Mouse (Mus musculus) kidney, embryonic 14.5 days (tissue): ENCODE data around the gene C1qtnf1. TPM values are rescaled to one million over a fixed set of nuclear protein-coding genes. Genes with fewer than 3 reads are reported as not detected.
A peak's percentile ranks its signal among the peaks of the same experiment; 100 is the strongest.

Experiments used
- ATAC-seq: fragments of 200-750 bp; cut with Nextera tagmentation; 2 replicates; pipeline ENCODE4 v1.8.0; 2017; ENCODE audit warnings: moderate number of reproducible peaks, mild to moderate bottlenecking, moderate TSS enrichment, moderate library complexity; ENCODE audit not compliant: low FRiP score, low TSS enrichment
- H3K27ac ChIP-seq: fragments of 300-500 bp; sonication (generic); 2 replicates; pipeline ENCODE4 v1.5.1; 2014; ENCODE audit warnings: low read depth, mild to moderate bottlenecking, low read length, moderate library complexity, mixed read lengths
- H3K27me3 ChIP-seq: fragments of 300-500 bp; sonication (generic); 2 replicates; pipeline ENCODE4 v1.6.1; 2014; ENCODE audit warnings: mild to moderate bottlenecking, low read length; ENCODE audit not compliant: control insufficient read depth, insufficient read depth
- H3K36me3 ChIP-seq: fragments of 300-500 bp; sonication (generic); 2 replicates; pipeline ENCODE4 v1.6.1; 2014; ENCODE audit warnings: low read length, mixed read lengths; ENCODE audit not compliant: control insufficient read depth, insufficient read depth
- H3K4me1 ChIP-seq: fragments of 300-500 bp; sonication (generic); 2 replicates; pipeline ENCODE4 v1.6.1; 2014; ENCODE audit warnings: low read length, mixed read lengths; ENCODE audit not compliant: control insufficient read depth, insufficient read depth
- H3K4me2 ChIP-seq: fragments of 300-500 bp; sonication (generic); replicated peaks from 2 replicates; pipeline ENCODE4 v1.6.1; 2014; ENCODE audit warnings: low read depth, mild to moderate bottlenecking, low read length
- H3K4me3 ChIP-seq: fragments of 300-500 bp; sonication (generic); 2 replicates; pipeline ENCODE4 v1.5.1; 2014; ENCODE audit warnings: mild to moderate bottlenecking, low read length
- H3K9ac ChIP-seq: fragments of 300-500 bp; sonication (generic); 2 replicates; pipeline ENCODE4 v1.6.1; 2014; ENCODE audit warnings: low read depth, mild to moderate bottlenecking, low read length, moderate library complexity
- H3K9me3 ChIP-seq: fragments of 300-500 bp; sonication (generic); 2 replicates; pipeline ENCODE4 v1.6.1; 2016; ENCODE audit warnings: low read length; ENCODE audit not compliant: control insufficient read depth
- WGBS: fragments of 180-500 bp; shearing (Covaris S2); extraction: QIAGEN DNeasy Blood & Tissue Kit; methylation state at CpG from one replicate; pipeline ENCODE4 v1.1.7; 2014; 5-methylcytosine and 5-hydroxymethylcytosine counted together
- polyA plus RNA-seq: library from polyadenylated mRNA; unstranded; fragments of >200 nt; fragmentation: Nextera tagmentation; extraction: Ambion mirVana; gene quantifications from 2 replicates; pipeline ENCODE4 v1.2.1, GENCODE M21; 2014

The C1qtnf1 gene
- polyA plus RNA-seq, 1 experiment from 2014 or later: 4.0 TPM

- H3K27me3 ChIP-seq: no peaks in the 10 kb centered on the region
- H3K36me3 ChIP-seq: peaks cover 23% of the 10 kb centered on the region
- no peak overlapping the region for H3K4me3 ChIP-seq
- H3K9ac ChIP-seq: no peak overlapping the region
- H3K4me2 ChIP-seq: no peak overlapping the region
- WGBS: 93% methylated on average over 7 of the region's 7 CpGs
- H3K9me3 ChIP-seq: no peaks in the 10 kb centered on the region
- no peak for ATAC-seq
- H3K4me1 ChIP-seq: peaks cover 26% of the 10 kb centered on the region
- H3K27ac ChIP-seq: no peak overlapping the region
These were observed 12.0 kb upstream of the C1qtnf1 start for GRCm38 (mm10) chr11:118416046-118416445.

DNA sequence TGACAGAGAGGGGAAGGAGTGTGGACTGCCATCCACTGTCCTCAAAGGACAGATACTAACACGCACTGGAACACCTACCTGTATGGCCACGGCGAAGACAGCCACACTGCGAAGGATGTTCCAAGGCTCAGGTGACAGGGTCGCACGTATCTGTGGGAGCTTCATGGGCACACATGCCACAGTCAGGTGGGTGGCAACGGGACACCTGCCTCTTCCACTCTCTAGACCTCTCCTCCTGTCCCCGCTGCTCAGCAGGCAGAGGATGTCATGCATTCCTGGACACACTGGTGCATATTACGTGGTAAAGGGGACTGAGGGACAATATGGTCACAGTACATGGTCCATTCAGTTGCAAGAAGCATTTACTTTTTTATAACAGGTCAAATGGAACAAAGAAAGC lies 10.5 kb upstream of the C1qtnf1 start:
- no peak for ATAC-seq
- H3K9ac ChIP-seq: peak overlapping the region; percentile 89; the same call in 1 of the 2 replicates
- H3K4me1 ChIP-seq: peaks cover 12% of the 10 kb centered on the region
- no peak overlapping the region for H3K27ac ChIP-seq
- no peak overlapping the region for H3K4me3 ChIP-seq
- H3K36me3 ChIP-seq: peaks cover 16% of the 10 kb centered on the region
- 89% methylated on average over 9 of the region's 9 CpGs for WGBS
- peak overlapping the region; percentile 66; the same call in 1 of the 2 replicates for H3K4me2 ChIP-seq
- no peaks in the 10 kb centered on the region for H3K9me3 ChIP-seq
- H3K27me3 ChIP-seq: no peaks in the 10 kb centered on the region

DNA sequence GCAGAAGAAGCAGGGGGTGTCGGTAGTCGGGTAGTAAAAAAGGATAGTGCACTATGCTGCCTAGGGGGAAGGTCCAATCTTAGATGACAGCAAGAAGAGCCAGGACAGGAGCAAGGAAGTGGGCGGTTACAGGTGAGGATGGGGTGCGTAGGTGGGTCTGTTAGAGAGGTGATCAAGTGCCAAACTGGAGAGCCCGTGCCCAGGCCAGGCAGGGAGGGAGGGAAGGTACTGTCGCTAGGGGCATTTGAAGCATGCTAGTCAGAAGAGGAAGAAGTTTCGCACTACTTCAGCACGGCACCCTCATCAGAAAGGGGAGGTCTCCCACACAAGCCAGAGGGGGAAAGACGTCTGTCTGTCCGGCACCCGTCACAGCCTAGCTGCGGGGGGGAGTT lies 9.6 kb upstream of the C1qtnf1 start:
- Histone ChIP-seq H3K9me3 (no peaks in the 10 kb centered on the region), H3K4me3 (peak overlapping the region; percentile 78), H3K4me1 (peaks cover 12% of the 10 kb centered on the region), H3K4me2 (peak overlapping the region; percentile 66), H3K9ac (peak overlapping the region; percentile 89), H3K27me3 (no peaks in the 10 kb centered on the region), H3K27ac (no peak overlapping the region; the same call in 1 of the 2 replicates), H3K36me3 (peaks cover 16% of the 10 kb centered on the region)
- WGBS: 6% methylated on average over 12 of the region's 12 CpGs
- ATAC-seq: no peak

DNA sequence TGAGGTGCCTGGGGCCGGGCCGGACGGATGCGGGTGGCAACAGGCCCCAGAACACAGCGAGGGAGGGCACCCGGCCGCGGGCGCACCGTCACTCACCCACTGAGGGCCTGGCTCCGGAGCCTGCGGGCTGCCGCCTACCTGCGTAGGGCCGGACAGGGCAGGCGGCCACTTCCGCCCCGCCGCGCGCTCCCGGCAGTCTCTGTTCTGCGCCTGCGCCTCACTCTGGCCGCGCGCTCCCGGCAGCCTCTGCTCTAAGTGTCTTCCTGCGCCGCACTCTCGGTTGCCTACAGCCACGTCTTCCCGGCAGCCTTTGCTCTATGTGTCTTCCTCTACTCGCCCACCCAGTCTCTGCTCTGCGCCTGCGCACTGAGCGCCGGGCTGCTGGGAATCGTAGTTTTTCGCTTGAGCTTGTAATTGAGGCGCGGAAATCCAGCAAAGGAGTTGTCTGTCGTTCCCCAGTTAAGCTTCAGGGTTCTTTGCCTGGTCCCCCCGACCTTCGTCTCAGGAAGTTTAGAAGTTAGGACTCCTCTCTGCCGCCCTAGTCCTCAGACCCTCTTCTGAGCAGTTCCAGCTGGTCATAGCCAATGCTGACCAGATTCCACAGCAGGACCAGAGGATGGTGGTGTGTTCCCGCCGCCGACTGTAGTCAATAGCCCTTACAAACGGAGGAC lies 9.0 kb upstream of the C1qtnf1 start, which contains the start of gene Cant1:
Cant1 (minus strand) TSS at position 253 of the 671 bp plus-strand sequence.
- Histone ChIP-seq H3K4me1 (peaks cover 15% of the 10 kb centered on the region), H3K27me3 (no peaks in the 10 kb centered on the region), H3K27ac (no peak within 1 kb of the TSS; the same call in 1 of the 2 replicates), H3K9ac (peak within 1 kb of the TSS; percentile 89), H3K4me3 (peak within 1 kb of the TSS; percentile 78), H3K9me3 (no peaks in the 10 kb centered on the region), H3K36me3 (peaks cover 16% of the 10 kb centered on the region), H3K4me2 (peak within 1 kb of the TSS; percentile 66)
- under 1% methylated on average over 47 of the region's 50 CpGs for WGBS
- peak; percentile 95 for ATAC-seq

DNA sequence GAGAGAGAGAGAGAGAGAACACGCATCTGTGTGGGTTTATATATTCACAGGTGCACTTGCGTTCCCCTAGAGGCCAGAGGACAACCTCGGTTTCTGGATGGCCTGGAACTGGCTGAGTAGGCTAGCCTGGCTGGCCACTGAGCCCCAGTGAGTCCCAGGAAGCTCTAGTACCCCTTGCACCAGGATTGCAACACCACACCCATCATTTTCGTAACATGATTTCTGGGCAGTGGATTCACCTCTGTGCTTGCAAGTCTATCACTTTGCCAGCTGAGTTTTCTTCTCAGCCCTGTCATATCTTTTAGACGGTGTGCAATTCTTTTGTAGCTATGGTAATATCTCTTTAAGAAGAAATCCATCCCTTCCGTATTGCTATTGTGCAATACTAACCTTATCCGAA lies 7.7 kb upstream of the C1qtnf1 start:
- Histone ChIP-seq H3K4me3 (no peak overlapping the region), H3K4me1 (peaks cover 19% of the 10 kb centered on the region), H3K9me3 (no peaks in the 10 kb centered on the region), H3K36me3 (peaks cover 5% of the 10 kb centered on the region), H3K27me3 (no peaks in the 10 kb centered on the region), H3K4me2 (no peak overlapping the region), H3K9ac (no peak overlapping the region), H3K27ac (no peak overlapping the region)
- no peak for ATAC-seq
- 77% methylated on average over 7 of the region's 7 CpGs for WGBS

DNA sequence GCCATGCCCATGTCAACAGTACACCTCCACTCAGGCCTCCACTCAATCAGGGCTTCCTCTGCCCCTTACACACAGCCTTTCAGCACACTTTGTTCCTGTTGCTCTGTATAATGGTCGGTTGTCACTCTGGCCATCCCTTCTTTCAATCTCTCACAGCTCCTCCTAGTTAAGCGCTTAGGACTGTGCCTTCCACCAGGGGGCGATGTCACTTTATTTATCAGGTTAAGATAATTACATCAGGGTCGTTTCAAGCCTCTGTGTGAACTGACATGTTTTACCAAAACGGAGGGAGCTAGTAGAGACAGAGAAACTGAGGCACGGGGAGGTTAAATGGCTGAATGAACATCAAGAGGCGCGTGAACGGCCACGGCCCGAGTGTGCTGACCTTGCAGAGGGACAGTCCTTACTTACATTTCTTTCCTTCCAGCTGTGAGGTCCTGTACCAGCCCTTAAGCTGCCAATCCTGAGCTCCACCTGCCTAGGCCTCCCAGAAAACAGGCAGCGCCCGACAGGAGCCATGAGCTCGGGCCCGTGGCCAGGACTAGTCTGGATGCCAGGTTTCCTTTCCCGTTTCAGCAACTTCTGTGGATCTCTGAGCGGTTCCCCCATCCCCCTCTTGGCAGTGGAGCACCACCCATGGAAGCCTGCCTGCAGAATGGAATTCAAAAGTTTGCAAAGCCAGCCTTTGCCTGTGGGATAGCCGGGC lies 4.6 kb upstream of the C1qtnf1 start:
- WGBS: 8% methylated on average over 18 of the region's 18 CpGs
- Histone ChIP-seq H3K4me3 (0 out of 2 replicates have a peak overlapping the region, but pooled peaks have one; percentile 2), H3K27me3 (no peaks in the 10 kb centered on the region), H3K4me1 (peaks cover 23% of the 10 kb centered on the region), H3K36me3 (no peaks in the 10 kb centered on the region), H3K9ac (no peak overlapping the region; the same call in 1 of the 2 replicates), H3K27ac (no peak overlapping the region), H3K9me3 (no peaks in the 10 kb centered on the region), H3K4me2 (peak overlapping the region; percentile 28)
- ATAC-seq: no peak

GRCm38 (mm10) chr11:118424621-118425335 lies 3.2 kb upstream of the C1qtnf1 start:
- no peak overlapping the region for H3K4me3 ChIP-seq
- WGBS: 38% methylated on average over 13 of the region's 13 CpGs
- H3K9me3 ChIP-seq: no peaks in the 10 kb centered on the region
- no peak overlapping the region for H3K9ac ChIP-seq
- H3K27me3 ChIP-seq: no peaks in the 10 kb centered on the region
- peaks cover 34% of the 10 kb centered on the region for H3K4me1 ChIP-seq
- no peak overlapping the region for H3K4me2 ChIP-seq
- H3K27ac ChIP-seq: no peak overlapping the region
- H3K36me3 ChIP-seq: no peaks in the 10 kb centered on the region
- ATAC-seq: no peak

- ATAC-seq: no peak
- WGBS: 73% methylated on average over 5 of the region's 5 CpGs
These were observed 1.2 kb upstream of the C1qtnf1 start for GRCm38 (mm10) chr11:118426765-118427164.

More at GRCm38 (mm10) chr11:118426765-118427164, 1.2 kb upstream of the C1qtnf1 start:
- Histone ChIP-seq H3K27me3 (no peaks in the 10 kb centered on the region), H3K36me3 (no peaks in the 10 kb centered on the region), H3K9ac (no peak overlapping the region), H3K9me3 (no peaks in the 10 kb centered on the region), H3K27ac (no peak overlapping the region), H3K4me1 (peaks cover 45% of the 10 kb centered on the region), H3K4me2 (no peak overlapping the region), H3K4me3 (no peak overlapping the region)
